Mouse (Mus musculus) bone marrow, adult 2 months (tissue): ENCODE measurements around the gene 1700017N19Rik.

Experiments
- CTCF ChIP-seq: fragments of 200-500 bp; IDR thresholded peaks from 2 replicates; pipeline ENCODE4 v1.5.1; 2011; ENCODE audit warnings: low read length, control low read depth; ENCODE audit not compliant: control insufficient read depth, insufficient read depth
- POLR2A ChIP-seq: fragments of 200-500 bp; IDR thresholded peaks from 2 replicates; pipeline ENCODE4 v1.6.1; 2011; ENCODE audit warnings: low read depth, mild to moderate bottlenecking, control low read depth, low read length, borderline replicate concordance; ENCODE audit not compliant: control insufficient read depth

GRCm38 (mm10) chr10:100604254-100604653 lies 14.0 kb downstream of the 1700017N19Rik start:
- no peak for TF ChIP-seq CTCF
- TF ChIP-seq POLR2A, result no peak
